Mouse (Mus musculus) G1E (cell line): ENCODE results near the gene Clint1.

ENCODE experiments used
- CTCF ChIP-seq: IDR thresholded peaks from 2 replicates; pipeline ENCODE4 v1.5.1; 2012; ENCODE audit warnings: low read depth, low read length, inconsistent platforms, mixed read lengths
- GATA1 ChIP-seq: IDR thresholded peaks from 2 replicates; pipeline ENCODE4 v1.6.1; 2012; ENCODE audit warnings: borderline replicate concordance, low read length, inconsistent platforms, mixed read lengths

- no peak for TF ChIP-seq CTCF
- TF ChIP-seq GATA1: no peak
Observed at GRCm38 (mm10) chr11:45807820-45808219, 44.0 kb upstream of the Clint1 start.
